Mouse (Mus musculus): ENCODE measurements around the gene Cnot3. TPM values are rescaled to one million over a fixed set of nuclear protein-coding genes. Genes with fewer than 3 reads are reported as not detected.
"Not testable (repeated sequence)": the region's sequence is repeated elsewhere in the genome, so short reads cannot be mapped to it uniquely, and the experiment has no call there.

The Cnot3 gene
- polyA plus RNA-seq, 1 experiment from 2014 or later, result 72.9 TPM

- no peaks in the 10 kb centered on the region for H3K27me3 ChIP-seq (ENCODE audit: poor library complexity, severe bottlenecking)
- H3K36me3 ChIP-seq (replicated peaks), result peaks cover 45% of the 10 kb centered on the region
- H3K27ac ChIP-seq, result peak overlapping the region; percentile 96
- WGBS, result 66% methylated on average over 11 of the region's 11 CpGs
- peaks cover 26% of the 10 kb centered on the region for H3K4me1 ChIP-seq
- H3K4me3 ChIP-seq, result peak overlapping the region; percentile 85
- no peaks in the 10 kb centered on the region for H3K9me3 ChIP-seq
- DNase-seq (ENCODE audit: extremely low spot score, low spot score), result no peak
Measured at GRCm38 (mm10) chr7:3706343-3706934, 61.4 kb downstream of the Cnot3 start.

GRCm38 (mm10) chr7:3707027-3707426, 62.0 kb downstream of the Cnot3 start:
- Histone ChIP-seq H3K27me3 (ENCODE audit: poor library complexity, severe bottlenecking) (no peaks in the 10 kb centered on the region), H3K4me3 (peak overlapping the region; percentile 85), H3K9me3 (no peaks in the 10 kb centered on the region), H3K4me1 (peaks cover 26% of the 10 kb centered on the region), H3K36me3 (replicated peaks) (peaks cover 40% of the 10 kb centered on the region), H3K27ac (no peak overlapping the region)
- DNase-seq (ENCODE audit: extremely low spot score, low spot score), result no peak
- WGBS, result 68% methylated on average over 4 of the region's 4 CpGs

- peak; percentile 41 for DNase-seq (ENCODE audit: extremely low spot score, low spot score)
- no peaks in the 10 kb centered on the region for H3K9me3 ChIP-seq
- no peak overlapping the region for H3K27ac ChIP-seq
- peaks cover 26% of the 10 kb centered on the region for H3K4me1 ChIP-seq
- WGBS, result 15% methylated on average over 7 of the region's 7 CpGs
- H3K27me3 ChIP-seq (ENCODE audit: poor library complexity, severe bottlenecking), result no peaks in the 10 kb centered on the region
- no peak overlapping the region for H3K4me3 ChIP-seq
- peaks cover 39% of the 10 kb centered on the region for H3K36me3 ChIP-seq (replicated peaks)
Measured at GRCm38 (mm10) chr7:3707568-3708413, 62.7 kb downstream of the Cnot3 start.

GRCm38 (mm10) chr7:3708447-3708980, 63.4 kb downstream of the Cnot3 start:
- WGBS, result 41% methylated on average over 5 of the region's 5 CpGs
- not testable (repeated sequence) for H3K9me3 ChIP-seq; H3K4me3 ChIP-seq; DNase-seq (ENCODE audit: extremely low spot score, low spot score); H3K27ac ChIP-seq; H3K27me3 ChIP-seq (ENCODE audit: poor library complexity, severe bottlenecking)
- Histone ChIP-seq H3K4me1 (peaks cover 19% of the 10 kb centered on the region), H3K36me3 (replicated peaks) (peaks cover 39% of the 10 kb centered on the region)

GRCm38 (mm10) chr7:3709000-3709399, 63.9 kb downstream of the Cnot3 start:
- no peak for DNase-seq (ENCODE audit: extremely low spot score, low spot score)
- WGBS, result 78% methylated on average over 1 of the region's 1 CpGs
- H3K9me3 ChIP-seq, result no peaks in the 10 kb centered on the region
- no peak overlapping the region for H3K27ac ChIP-seq
- H3K4me3 ChIP-seq, result no peak overlapping the region
- H3K36me3 ChIP-seq (replicated peaks), result peaks cover 39% of the 10 kb centered on the region
- H3K4me1 ChIP-seq, result peaks cover 18% of the 10 kb centered on the region
- no peaks in the 10 kb centered on the region for H3K27me3 ChIP-seq (ENCODE audit: poor library complexity, severe bottlenecking)

Small RNAs within 50 kb of the gene (microRNA-seq; reads per million reads assigned to microRNA genes)
- gene Mir3572, result 4.5 reads per million, percentile 11 among the genes with 10 or more reads in this experiment

Other genes starting within 250 kb of the Cnot3 start
- gene Cacng6, start 221.1 kb upstream of the Cnot3 start, polyA plus RNA-seq (2016; fragmentation: Nextera tagmentation; extraction: Ambion mirVana), result 0.22 and 0.27 TPM in 2 replicates
- gene Tarm1, start 142.6 kb upstream of the Cnot3 start, polyA plus RNA-seq (2016; fragmentation: Nextera tagmentation; extraction: Ambion mirVana), result not detected in 2 replicates
- gene Oscar, start 29.1 kb upstream of the Cnot3 start, polyA plus RNA-seq (2016; fragmentation: Nextera tagmentation; extraction: Ambion mirVana), result 0.09 TPM in 1 of 2 replicates, not detected in the other
- gene Ndufa3, start 27.9 kb upstream of the Cnot3 start, polyA plus RNA-seq (2016; fragmentation: Nextera tagmentation; extraction: Ambion mirVana), result 363 and 367 TPM in 2 replicates
- gene Tfpt, start 15.3 kb upstream of the Cnot3 start, polyA plus RNA-seq (2016; fragmentation: Nextera tagmentation; extraction: Ambion mirVana), result 29.0 and 30.8 TPM in 2 replicates
- 190 and 191 TPM in 2 replicates for gene Prpf31, start 15.3 kb upstream of the Cnot3 start, polyA plus RNA-seq (2016; fragmentation: Nextera tagmentation; extraction: Ambion mirVana)
- 14.6 and 15.4 TPM in 2 replicates for gene Leng1, start 20.6 kb downstream of the Cnot3 start, polyA plus RNA-seq (2016; fragmentation: Nextera tagmentation; extraction: Ambion mirVana)
- 3.3 and 4.1 TPM in 2 replicates for gene Tmc4, start 32.3 kb downstream of the Cnot3 start, polyA plus RNA-seq (2016; fragmentation: Nextera tagmentation; extraction: Ambion mirVana)
- gene Tsen34, start 47.6 kb downstream of the Cnot3 start, polyA plus RNA-seq (2016; fragmentation: Nextera tagmentation; extraction: Ambion mirVana), result 286 and 298 TPM in 2 replicates
- 37.5 and 40.9 TPM in 2 replicates for gene Mboat7, start 48.3 kb downstream of the Cnot3 start, polyA plus RNA-seq (2016; fragmentation: Nextera tagmentation; extraction: Ambion mirVana)
- gene Rps9, start 58.7 kb downstream of the Cnot3 start, polyA plus RNA-seq (2016; fragmentation: Nextera tagmentation; extraction: Ambion mirVana), result 1,434 and 1,436 TPM in 2 replicates
- 0.19 and 0.26 TPM in 2 replicates for gene Pirb, start 75.1 kb downstream of the Cnot3 start, polyA plus RNA-seq (2016; fragmentation: Nextera tagmentation; extraction: Ambion mirVana)
- not detected in 2 replicates for gene Gm15448, start 180.4 kb downstream of the Cnot3 start, polyA plus RNA-seq (2016; fragmentation: Nextera tagmentation; extraction: Ambion mirVana)
- not detected in 2 replicates for gene Pira2, start 199.8 kb downstream of the Cnot3 start, polyA plus RNA-seq (2016; fragmentation: Nextera tagmentation; extraction: Ambion mirVana)